Mouse (Mus musculus): ENCODE results near the gene Eml2. TPM values are rescaled to one million over a fixed set of nuclear protein-coding genes. Genes with fewer than 3 reads are reported as not detected.

The Eml2 gene
- polyA plus RNA-seq, 1 experiment from 2014 or later, result 10.9 TPM

DNA sequence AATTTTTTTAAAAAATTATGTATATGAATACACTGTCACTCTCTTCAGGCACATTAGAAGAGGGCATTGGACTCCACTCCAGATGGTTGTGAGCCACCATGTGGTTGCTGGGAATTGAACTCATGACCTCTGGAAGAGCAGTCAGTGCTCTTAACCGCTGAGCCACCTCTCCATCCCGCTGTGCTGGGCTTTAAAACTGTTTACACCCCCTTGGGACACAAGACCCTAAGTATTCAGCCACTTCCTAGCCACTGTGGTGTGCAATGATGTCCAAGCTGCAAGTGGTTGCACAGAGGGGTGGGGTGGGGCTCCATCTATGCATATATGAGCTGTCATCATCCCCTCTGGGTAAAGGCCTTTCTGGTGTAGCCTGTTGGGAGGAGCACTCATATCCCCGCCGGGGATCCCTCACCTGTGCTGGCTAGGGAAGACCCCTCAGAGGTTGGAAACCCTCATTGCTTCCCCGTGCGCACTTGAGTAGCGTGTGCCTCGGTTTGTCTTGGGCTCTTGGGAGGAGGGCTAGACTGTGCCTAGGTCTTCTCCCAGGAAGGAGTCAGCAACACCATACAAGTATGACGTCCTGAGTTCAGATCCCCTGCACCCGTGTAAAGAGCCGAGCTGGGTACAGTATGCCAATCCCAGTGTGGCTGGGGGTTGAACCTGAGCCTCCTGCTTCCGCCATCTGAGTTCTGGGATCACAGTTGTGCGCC, 32.1 kb downstream of the Eml2 start:
- no peaks in the 10 kb centered on the region for H3K36me3 ChIP-seq (ENCODE audit: control insufficient read depth, insufficient read depth, low read length)
- H3K4me2 ChIP-seq (ENCODE audit: low read depth, low read length), result no peak overlapping the region
- no peaks in the 10 kb centered on the region; the same call in 1 of the 2 replicates for H3K9me3 ChIP-seq (replicated peaks; ENCODE audit: control insufficient read depth, low read length)
- no peak overlapping the region for H3K9ac ChIP-seq (ENCODE audit: low read length)
- no peak for ATAC-seq (ENCODE audit: insufficient read depth, low FRiP score)
- WGBS, result 77% methylated on average over 13 of the region's 13 CpGs
- H3K27me3 ChIP-seq (ENCODE audit: control insufficient read depth, insufficient read depth, low read length), result no peaks in the 10 kb centered on the region
- H3K27ac ChIP-seq (ENCODE audit: low read length), result no peak overlapping the region
- H3K4me1 ChIP-seq (ENCODE audit: control insufficient read depth, insufficient read depth, low read length), result peaks cover 7% of the 10 kb centered on the region; the same call in 1 of the 2 replicates
- no peak overlapping the region for H3K4me3 ChIP-seq (replicated peaks; ENCODE audit: low read length)

DNA sequence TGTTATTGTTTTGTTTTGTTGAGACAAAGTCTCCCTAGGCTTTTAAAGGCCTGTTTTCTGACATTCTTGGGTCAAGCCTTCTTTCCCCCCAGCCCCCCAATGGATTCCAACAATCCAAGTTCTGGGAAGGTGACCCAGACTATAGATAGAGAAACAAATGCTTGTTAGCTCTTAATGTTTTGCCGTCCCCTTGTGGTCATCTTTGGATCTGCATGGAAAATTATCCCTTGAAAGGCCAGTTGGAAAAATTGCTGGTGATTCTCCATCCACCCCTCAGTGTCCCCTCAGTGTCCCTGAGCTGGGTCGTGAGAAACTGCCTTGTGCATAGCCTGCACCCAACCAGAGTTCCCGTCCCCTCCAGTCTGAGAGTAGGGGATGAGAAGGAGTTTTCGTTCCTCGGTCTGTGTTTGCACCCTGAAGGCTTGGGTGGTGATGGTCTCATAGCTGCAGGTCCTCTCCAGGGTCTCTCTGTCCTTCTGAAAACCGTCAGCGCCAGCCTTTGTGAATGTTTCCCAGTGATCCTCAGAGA, 32.8 kb downstream of the Eml2 start:
- WGBS, result 51% methylated on average over 7 of the region's 7 CpGs
- no peak for ATAC-seq (ENCODE audit: insufficient read depth, low FRiP score)
- no peaks in the 10 kb centered on the region for H3K36me3 ChIP-seq (ENCODE audit: control insufficient read depth, insufficient read depth, low read length)

DNA sequence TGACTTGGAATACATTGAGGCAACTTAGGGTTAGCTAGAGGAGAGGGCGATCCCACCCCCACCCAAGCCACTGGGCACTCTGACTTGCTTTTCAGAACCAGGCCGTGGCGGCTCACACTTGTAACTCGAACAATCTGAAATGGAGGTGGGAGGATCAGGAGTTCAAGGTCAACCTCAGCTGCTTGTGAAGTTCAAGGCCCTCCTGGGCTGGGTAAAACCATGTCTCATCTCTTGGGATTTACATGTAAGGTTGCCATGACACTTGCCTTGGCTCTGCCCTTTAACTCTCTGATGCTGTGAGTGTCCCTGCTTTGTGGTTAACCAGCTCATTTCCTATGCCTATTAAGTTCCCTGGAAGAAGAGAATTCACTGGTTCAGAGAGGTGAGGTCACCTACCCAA, 33.3 kb downstream of the Eml2 start:
- WGBS, result 73% methylated on average over 4 of the region's 4 CpGs
- H3K36me3 ChIP-seq (ENCODE audit: control insufficient read depth, insufficient read depth, low read length), result no peaks in the 10 kb centered on the region
- H3K9ac ChIP-seq (ENCODE audit: low read length), result no peak overlapping the region

More for the DNA sequence above, 32.8 kb downstream of the Eml2 start:
- no peak overlapping the region for H3K4me2 ChIP-seq (ENCODE audit: low read depth, low read length)
- H3K9me3 ChIP-seq (replicated peaks; ENCODE audit: control insufficient read depth, low read length), result no peaks in the 10 kb centered on the region; the same call in 1 of the 2 replicates
- no peak overlapping the region for H3K4me3 ChIP-seq (replicated peaks; ENCODE audit: low read length)
- H3K4me1 ChIP-seq (ENCODE audit: control insufficient read depth, insufficient read depth, low read length), result peaks cover 7% of the 10 kb centered on the region; the same call in 1 of the 2 replicates
- H3K9ac ChIP-seq (ENCODE audit: low read length), result no peak overlapping the region
- no peak overlapping the region for H3K27ac ChIP-seq (ENCODE audit: low read length)
- H3K27me3 ChIP-seq (ENCODE audit: control insufficient read depth, insufficient read depth, low read length), result no peaks in the 10 kb centered on the region

DNA sequence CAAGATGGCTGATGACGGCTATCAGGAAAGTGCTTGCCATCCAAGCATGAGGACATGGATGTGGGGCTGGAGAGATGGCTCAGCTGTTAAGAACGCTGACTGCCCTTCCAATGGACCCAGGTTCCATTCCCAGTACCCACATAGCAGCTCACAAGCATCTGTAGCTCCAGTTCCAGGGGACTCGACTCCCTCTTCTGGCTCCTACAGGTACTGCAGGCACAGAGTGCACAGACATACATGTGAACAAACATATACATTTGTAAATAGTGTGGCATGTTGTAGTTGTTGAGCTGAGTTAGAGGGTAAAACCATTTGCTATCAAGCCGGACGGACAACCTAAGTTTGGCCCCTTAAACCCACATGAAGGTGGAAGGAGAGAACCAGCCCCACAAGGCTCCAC, 33.8 kb downstream of the Eml2 start:
- Histone ChIP-seq H3K4me1 (ENCODE audit: control insufficient read depth, insufficient read depth, low read length) (peaks cover 7% of the 10 kb centered on the region; the same call in 1 of the 2 replicates), H3K9ac (ENCODE audit: low read length) (no peak overlapping the region), H3K4me2 (ENCODE audit: low read depth, low read length) (no peak overlapping the region), H3K27ac (ENCODE audit: low read length) (no peak overlapping the region), H3K4me3 (replicated peaks; ENCODE audit: low read length) (no peak overlapping the region), H3K9me3 (replicated peaks; ENCODE audit: control insufficient read depth, low read length) (no peaks in the 10 kb centered on the region; the same call in 1 of the 2 replicates), H3K27me3 (ENCODE audit: control insufficient read depth, insufficient read depth, low read length) (no peaks in the 10 kb centered on the region), H3K36me3 (ENCODE audit: control insufficient read depth, insufficient read depth, low read length) (no peaks in the 10 kb centered on the region)
- ATAC-seq (ENCODE audit: insufficient read depth, low FRiP score), result no peak
- 94% methylated on average over 5 of the region's 5 CpGs for WGBS

More for the DNA sequence above, 33.3 kb downstream of the Eml2 start:
- H3K4me1 ChIP-seq (ENCODE audit: control insufficient read depth, insufficient read depth, low read length), result peaks cover 7% of the 10 kb centered on the region; the same call in 1 of the 2 replicates
- no peaks in the 10 kb centered on the region; the same call in 1 of the 2 replicates for H3K9me3 ChIP-seq (replicated peaks; ENCODE audit: control insufficient read depth, low read length)
- no peak overlapping the region for H3K4me2 ChIP-seq (ENCODE audit: low read depth, low read length)
- no peak overlapping the region for H3K4me3 ChIP-seq (replicated peaks; ENCODE audit: low read length)
- no peaks in the 10 kb centered on the region for H3K27me3 ChIP-seq (ENCODE audit: control insufficient read depth, insufficient read depth, low read length)
- ATAC-seq (ENCODE audit: insufficient read depth, low FRiP score), result no peak
- H3K27ac ChIP-seq (ENCODE audit: low read length), result no peak overlapping the region

DNA sequence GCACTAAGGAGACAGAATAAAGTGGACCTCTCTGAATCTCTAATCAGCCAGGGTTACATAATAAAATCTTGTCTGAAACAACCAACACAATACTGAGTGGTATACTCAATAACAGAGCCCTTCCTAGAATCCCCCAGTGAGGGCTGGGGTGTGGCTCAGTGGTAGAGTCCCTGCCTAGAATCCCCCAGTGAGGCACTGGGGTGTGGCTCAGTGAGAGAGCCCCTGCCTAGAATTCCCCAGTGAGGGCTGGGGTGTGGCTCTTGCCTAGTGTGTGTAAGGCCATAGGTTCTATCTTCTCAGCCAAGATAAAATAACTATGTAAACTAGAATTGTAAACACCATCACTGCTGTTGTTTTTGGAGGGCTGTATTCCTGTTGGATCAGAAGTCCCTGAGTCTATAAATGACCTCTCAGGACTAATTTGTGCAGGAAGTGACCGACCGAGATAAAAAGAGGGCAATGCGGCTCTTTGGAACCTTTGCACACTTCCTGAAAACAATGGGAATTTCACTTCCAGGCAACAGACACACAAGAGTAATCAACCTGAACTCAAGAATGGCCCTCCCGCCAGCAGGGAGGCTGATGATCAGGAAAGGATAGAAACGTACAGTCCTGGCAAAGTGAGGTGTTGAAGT, 34.9 kb downstream of the Eml2 start:
- Histone ChIP-seq H3K27me3 (ENCODE audit: control insufficient read depth, insufficient read depth, low read length) (no peaks in the 10 kb centered on the region), H3K27ac (ENCODE audit: low read length) (no peak overlapping the region), H3K9ac (ENCODE audit: low read length) (no peak overlapping the region), H3K36me3 (ENCODE audit: control insufficient read depth, insufficient read depth, low read length) (no peaks in the 10 kb centered on the region), H3K4me2 (ENCODE audit: low read depth, low read length) (no peak overlapping the region), H3K4me1 (ENCODE audit: control insufficient read depth, insufficient read depth, low read length) (peaks cover 7% of the 10 kb centered on the region; the same call in 1 of the 2 replicates), H3K9me3 (replicated peaks; ENCODE audit: control insufficient read depth, low read length) (no peaks in the 10 kb centered on the region; the same call in 1 of the 2 replicates), H3K4me3 (replicated peaks; ENCODE audit: low read length) (no peak overlapping the region)
- 64% methylated on average over 5 of the region's 5 CpGs for WGBS
- no peak for ATAC-seq (ENCODE audit: insufficient read depth, low FRiP score)

DNA sequence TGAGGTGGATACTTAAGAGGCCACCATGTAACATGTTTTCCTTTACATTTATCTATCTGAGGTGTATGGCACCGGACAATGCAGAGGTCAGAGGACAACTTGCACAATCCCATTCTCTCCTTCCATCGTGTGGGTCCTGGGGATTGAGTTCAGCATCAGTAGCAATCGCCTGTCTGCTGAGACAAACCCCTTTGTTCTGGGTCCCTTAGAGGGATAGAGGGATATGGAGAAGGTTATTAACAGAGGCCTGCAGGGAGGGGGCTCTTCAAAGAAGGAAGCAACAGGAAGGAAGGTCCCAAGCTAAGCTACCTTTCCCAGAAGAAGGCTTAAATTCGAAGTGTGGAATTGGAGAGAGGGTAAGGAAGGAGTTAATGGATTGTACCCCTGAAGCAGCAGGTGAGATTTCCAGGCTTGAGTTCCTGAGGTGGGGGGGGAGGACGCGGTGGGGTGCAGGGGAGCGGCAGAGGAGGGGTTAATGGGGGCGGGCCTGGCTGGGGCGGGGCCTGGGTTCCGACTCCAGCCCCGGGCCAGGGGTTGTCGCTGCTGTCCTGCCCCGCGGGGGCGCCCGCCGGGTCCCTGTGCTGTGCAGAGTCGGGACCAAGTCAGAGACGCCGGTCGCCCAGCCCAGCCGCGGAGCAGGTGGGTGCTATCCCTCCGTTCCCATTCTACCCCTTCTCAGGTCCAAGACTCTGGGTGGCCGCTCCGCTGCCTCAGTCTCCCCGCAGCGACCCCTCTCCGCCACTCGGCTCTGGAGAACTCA, 36.0 kb downstream of the Eml2 start, which contains the start of gene Gpr4:
TSS of gene Gpr4 (plus strand) at position 543 of the 760 bp plus-strand sequence.
- 2% methylated on average over 29 of the region's 30 CpGs for WGBS
- Histone ChIP-seq H3K9ac (ENCODE audit: low read length) (peak within 1 kb of the TSS; percentile 66), H3K9me3 (replicated peaks; ENCODE audit: control insufficient read depth, low read length) (no peaks in the 10 kb centered on the region; the same call in 1 of the 2 replicates), H3K36me3 (ENCODE audit: control insufficient read depth, insufficient read depth, low read length) (no peaks in the 10 kb centered on the region), H3K4me1 (ENCODE audit: control insufficient read depth, insufficient read depth, low read length) (peaks cover 7% of the 10 kb centered on the region; the same call in 1 of the 2 replicates), H3K27ac (ENCODE audit: low read length) (no peak within 1 kb of the TSS), H3K27me3 (ENCODE audit: control insufficient read depth, insufficient read depth, low read length) (no peaks in the 10 kb centered on the region), H3K4me3 (replicated peaks; ENCODE audit: low read length) (peak within 1 kb of the TSS; percentile 53), H3K4me2 (ENCODE audit: low read depth, low read length) (peak within 1 kb of the TSS; percentile 76)
- peak; percentile 75; the same call in 1 of the 2 replicates for ATAC-seq (ENCODE audit: insufficient read depth, low FRiP score)

DNA sequence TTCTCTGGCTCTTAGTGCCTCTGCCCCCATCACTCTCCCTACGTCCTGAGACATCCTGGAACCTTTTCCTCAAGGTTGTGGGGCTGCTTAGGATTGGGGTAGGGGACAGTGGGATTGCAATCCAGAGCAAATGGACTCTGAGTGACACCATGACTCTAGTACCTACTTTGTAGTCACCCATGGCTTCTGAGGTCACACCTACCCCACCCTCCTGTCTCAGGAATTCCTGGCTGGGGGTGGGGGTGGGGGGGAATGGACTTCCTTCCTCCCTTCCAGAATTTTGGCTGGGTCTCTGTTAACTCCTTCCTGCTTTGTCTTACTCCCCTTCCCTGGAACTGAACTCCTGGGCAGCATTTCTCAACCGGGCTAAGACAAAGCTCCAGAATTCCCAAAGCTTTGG, 37.2 kb downstream of the Eml2 start:
- Histone ChIP-seq H3K27me3 (ENCODE audit: control insufficient read depth, insufficient read depth, low read length) (no peaks in the 10 kb centered on the region), H3K4me2 (ENCODE audit: low read depth, low read length) (no peak overlapping the region), H3K27ac (ENCODE audit: low read length) (no peak overlapping the region), H3K4me1 (ENCODE audit: control insufficient read depth, insufficient read depth, low read length) (peaks cover 11% of the 10 kb centered on the region; the same call in 1 of the 2 replicates), H3K4me3 (replicated peaks; ENCODE audit: low read length) (no peak overlapping the region), H3K9ac (ENCODE audit: low read length) (no peak overlapping the region), H3K9me3 (replicated peaks; ENCODE audit: control insufficient read depth, low read length) (no peaks in the 10 kb centered on the region; the same call in 1 of the 2 replicates), H3K36me3 (ENCODE audit: control insufficient read depth, insufficient read depth, low read length) (no peaks in the 10 kb centered on the region)
- WGBS, result 58% methylated on average over 2 of the region's 2 CpGs
- no peak for ATAC-seq (ENCODE audit: insufficient read depth, low FRiP score)

DNA sequence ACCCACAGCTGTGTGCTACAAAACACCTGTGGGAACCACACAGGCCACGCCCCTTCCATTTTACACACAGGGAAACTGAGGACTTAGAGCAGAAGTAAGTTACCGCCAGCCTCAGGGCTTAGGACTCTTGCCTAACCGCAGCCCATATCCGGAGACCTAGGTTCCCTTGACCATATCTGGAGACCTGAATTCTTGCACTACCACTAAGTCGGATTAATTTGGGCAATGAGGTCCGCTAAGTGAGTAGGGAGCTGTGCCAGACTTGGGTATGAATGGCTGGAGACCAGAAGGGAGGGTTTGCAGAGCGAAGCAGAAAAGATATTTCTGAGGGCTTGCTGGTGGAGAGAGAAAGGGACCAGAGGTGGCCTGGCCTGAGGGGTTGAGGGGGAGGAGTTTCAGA, 38.1 kb downstream of the Eml2 start:
- Histone ChIP-seq H3K27me3 (ENCODE audit: control insufficient read depth, insufficient read depth, low read length) (no peaks in the 10 kb centered on the region), H3K9me3 (replicated peaks; ENCODE audit: control insufficient read depth, low read length) (no peaks in the 10 kb centered on the region; the same call in 1 of the 2 replicates), H3K9ac (ENCODE audit: low read length) (no peak overlapping the region), H3K4me2 (ENCODE audit: low read depth, low read length) (no peak overlapping the region), H3K4me1 (ENCODE audit: control insufficient read depth, insufficient read depth, low read length) (peaks cover 11% of the 10 kb centered on the region; the same call in 1 of the 2 replicates), H3K36me3 (ENCODE audit: control insufficient read depth, insufficient read depth, low read length) (no peaks in the 10 kb centered on the region), H3K27ac (ENCODE audit: low read length) (no peak overlapping the region), H3K4me3 (replicated peaks; ENCODE audit: low read length) (no peak overlapping the region)
- 67% methylated on average over 7 of the region's 7 CpGs for whole genome bisulfite sequencing
- no peak for ATAC-seq (ENCODE audit: insufficient read depth, low FRiP score)

Measured in stomach, embryonic 16.5 days (tissue).